Mouse (Mus musculus) 3T3-L1 (cell line): ENCODE measurements around the gene Zfp292.

Experiments
- DNase-seq: peaks from one replicate; pipeline ENCODE4 v3.0.0-alpha.2; 2015; ENCODE audit warnings: low read depth, low spot score

The Zfp292 gene

DNA sequence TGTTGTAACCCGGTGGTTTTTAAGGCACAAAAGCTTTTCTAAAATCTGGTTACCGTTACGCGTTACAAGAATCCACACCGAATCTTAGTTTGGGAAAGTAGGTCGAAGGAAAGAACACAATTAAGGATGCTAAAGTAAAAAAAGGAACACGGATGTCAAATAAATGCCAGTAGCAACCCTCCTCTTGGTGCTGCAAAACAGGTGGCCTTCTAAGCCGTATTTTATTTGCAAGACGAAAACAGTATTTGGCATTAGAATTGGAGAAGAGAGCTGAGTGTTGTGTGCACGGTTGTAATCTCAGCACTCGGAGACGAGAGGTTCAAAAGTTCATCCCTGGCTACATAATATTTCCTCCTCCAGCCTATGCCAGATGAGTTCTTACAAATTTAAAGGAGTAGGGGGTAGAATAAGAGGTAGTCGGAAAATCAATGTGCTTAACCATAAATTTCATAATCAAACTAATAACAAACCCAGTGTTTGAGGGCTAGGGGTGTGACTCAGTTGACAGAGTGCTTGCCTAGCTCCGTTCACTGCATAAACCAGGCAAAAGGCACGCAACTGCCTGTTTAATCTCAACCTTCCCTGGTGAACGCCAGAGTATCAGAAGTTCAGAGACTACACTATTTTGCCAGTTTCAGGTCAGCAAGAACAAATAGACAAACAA lies 738 bp upstream of the Zfp292 start:
- no peak for DNase-seq

DNA sequence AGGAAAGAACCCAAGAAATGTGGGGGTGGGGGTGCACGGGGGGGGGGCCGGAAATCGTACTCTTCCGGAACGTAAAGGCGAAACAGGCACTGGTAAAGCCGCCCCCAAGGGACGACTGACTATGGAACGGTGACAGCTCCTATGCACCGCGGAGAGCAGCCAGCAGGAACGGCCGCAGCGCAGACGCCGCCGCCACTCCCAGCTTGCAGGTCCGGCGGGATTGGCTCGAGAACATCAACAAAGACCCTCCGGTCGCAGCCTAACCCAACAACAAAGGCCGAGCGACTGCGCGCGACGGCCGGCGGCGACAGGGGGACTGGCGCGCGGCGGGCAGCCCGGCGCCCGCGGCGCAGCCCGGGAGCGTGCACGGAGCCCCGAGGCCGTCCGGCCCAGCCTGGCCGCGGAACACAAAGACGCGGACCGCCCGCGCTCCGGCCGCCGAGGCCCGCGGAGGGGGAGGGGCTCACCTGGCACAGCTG lies 430 bp downstream of the Zfp292 start:
- peak; percentile 69 for DNase-seq

DNA sequence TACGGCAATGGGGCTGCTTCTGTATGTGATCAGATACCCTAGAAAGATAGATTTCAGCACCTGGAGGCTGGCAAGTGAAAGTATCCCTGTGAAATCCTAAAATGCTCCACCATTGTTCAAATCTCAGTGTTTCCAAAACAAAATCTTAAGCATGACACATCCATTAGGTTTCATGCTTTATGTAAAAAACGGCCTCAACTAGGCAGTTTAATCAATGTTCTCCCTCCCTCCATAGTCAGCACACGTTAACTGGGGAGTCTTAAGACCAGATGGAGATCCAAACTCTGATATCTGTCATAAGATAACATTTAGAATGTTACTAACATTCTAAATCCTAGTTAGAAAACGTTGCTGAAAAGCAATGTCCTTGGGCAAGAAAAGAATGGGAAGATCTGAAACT lies 909 bp downstream of the Zfp292 start:
- DNase-seq = peak; percentile 26

DNA sequence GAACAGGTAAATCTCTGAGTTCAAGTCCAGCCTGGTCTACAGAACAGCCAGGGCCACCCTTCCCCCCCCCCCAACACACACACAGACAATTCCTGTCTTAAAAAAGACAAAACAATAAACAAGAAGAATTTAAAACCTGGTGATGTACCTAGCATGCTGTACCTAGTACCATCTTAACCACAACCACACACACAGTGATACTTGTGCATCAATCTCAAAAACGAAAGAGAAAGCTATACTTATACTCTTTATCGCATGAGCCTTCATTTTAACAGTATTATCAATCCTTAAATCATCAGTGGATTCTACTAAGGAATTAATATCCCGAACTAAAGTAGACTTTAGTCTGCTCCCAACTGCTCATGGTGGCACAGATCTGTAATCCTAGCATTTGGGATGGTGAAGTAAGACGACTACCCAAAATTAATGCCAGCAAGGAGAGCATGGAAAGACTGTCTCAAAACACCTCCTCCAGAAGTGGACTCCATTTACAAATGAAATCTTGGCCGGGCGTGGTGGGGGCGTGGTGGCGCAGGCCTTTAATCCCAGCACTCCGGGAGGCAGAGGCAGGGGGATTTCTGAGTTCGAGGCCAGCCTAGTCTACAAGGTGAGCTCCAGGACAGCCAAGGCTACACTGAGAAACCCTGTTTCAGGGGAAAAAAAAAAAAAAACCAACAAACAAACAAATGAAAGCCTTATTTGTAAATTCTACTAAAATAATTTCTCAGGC lies 1.7 kb downstream of the Zfp292 start:
- no peak for DNase-seq

GRCm38 (mm10) chr4:34874234-34874633 lies 8.5 kb downstream of the Zfp292 start:
- no peak for DNase-seq

DNA sequence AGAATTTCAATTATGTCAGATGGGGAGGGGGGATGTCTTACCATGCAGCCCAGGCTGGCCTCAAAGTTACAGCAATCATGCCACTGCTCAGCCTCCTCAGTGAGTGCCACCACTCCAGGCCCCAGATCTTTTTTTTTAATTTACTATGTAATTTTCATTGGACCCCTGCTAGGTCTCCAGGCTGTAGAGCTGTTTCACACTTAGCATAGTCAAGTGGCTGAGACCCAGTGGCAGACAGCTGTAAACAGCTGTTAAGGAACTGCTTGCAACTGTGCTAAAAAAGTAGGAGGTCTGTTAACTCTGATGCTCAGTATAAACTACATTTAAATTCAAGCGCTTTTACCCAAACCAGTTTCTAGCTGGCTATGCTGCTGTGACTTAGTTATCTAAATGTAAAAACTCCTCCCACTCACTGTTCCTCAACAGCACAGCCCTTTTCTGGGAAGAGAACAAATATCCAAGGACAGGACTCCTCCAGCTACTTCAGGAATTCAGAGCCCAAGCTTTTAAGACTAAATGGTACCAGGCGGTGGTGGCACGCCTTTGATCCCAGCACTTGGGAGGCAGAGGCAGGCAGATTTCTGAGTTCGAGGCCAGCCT lies 9.8 kb downstream of the Zfp292 start:
- DNase-seq = no peak

DNA sequence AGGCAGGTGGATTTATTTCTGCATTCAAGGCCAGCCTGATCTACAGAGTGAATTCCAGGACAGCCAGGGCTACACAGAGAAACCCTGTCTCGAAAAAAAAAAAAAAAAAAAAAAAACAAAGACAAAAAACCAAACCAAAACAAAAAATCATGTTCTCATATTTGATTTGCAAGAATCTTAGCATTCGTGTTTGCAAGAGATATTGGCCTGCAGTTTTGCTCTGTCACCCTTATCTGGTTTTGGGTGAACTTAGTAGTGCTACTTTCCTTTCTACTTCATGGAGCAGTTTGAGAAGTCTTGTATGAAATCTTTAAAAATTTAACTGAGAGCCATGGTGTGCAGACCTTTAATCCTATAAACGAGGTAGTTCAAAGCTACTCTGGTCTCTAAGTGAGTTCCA lies 12.9 kb downstream of the Zfp292 start:
- DNase-seq = no peak

DNA sequence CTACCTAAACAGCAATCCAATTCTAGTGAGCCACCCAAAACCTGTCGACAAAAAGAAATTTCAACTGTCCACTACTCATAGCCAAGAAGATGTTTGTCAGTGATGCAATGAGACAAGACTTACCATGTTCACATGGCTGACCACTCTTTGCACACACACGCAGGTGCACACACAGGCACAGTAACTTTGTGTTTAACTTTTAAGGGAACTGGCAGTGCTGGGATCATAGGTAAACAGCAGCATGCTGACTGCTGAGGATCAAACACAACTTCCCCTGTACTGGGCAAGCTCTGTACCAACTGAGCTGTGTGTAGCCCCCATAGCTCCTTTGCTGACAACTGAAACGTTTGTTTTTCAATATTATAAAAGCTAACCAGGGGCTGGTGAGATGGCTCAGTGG lies 21.3 kb downstream of the Zfp292 start:
- no peak for DNase-seq

DNA sequence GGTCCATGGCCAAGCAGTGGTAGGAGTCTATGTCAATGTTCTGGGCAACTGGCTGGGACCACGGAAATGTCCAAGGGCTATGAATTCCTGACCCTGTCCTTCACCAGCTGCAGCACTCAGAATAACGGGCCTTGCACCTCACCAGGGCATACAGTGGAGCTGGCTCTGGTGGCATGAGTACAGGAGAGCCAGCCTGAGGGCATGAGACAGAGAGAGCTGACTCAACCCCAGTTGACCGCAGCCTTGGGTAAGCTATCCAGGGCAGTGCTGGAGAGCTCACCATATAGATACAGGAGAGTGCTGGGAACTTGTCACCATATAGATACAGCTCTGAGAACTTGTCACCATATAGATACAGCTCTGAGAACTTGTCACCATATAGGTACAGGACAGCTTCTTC lies 23.3 kb downstream of the Zfp292 start:
- DNase-seq = peak; percentile 47

- no peak for DNase-seq
Measured at GRCm38 (mm10) chr4:34858903-34859302, 23.9 kb downstream of the Zfp292 start.

GRCm38 (mm10) chr4:34855966-34856365 lies 26.8 kb downstream of the Zfp292 start:
- no peak for DNase-seq

- DNase-seq = no peak
Measured at GRCm38 (mm10) chr4:34852051-34852450, 30.7 kb downstream of the Zfp292 start.

DNA sequence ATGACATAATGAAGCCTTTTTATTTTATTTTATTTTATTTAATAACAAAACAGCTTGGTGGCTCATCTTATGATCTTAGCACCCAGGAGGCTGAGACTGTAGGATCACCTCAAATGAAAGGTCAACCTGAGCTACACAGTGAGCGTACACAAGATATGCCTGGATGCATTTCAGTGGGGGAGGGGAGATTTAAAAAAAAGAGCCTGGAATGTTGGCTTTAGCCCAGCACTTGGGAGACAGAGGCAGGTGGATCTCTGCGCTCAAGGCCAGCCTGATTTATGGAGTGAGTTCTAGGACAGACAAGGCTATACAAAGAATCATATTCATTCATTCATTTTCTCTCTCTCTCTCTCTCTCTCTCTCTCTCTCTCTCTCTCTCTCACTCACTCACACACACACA lies 32.6 kb downstream of the Zfp292 start:
- no peak for DNase-seq

- no peak for DNase-seq
Measured at GRCm38 (mm10) chr4:34847679-34848309, 35.0 kb downstream of the Zfp292 start.

GRCm38 (mm10) chr4:34843839-34844238 lies 38.9 kb downstream of the Zfp292 start:
- no peak for DNase-seq

DNA sequence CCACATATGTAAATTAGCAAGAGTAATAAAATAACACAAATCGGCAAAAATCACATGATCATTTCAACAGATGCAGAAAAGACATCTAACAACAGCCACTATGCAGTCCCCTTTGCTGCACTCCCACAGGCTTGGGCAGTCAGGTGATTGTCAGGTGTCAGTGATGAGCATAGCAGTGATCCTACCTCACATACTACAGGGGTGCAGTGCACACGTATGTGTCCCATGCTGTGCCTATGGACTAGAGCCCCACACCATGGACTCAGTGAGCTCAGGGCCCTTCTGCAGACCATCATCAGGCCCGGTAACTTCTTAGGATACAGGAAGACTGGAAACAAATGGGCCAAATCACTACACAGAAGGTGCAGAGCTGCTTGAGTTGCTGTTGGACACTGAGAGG lies 39.9 kb downstream of the Zfp292 start:
- no peak for DNase-seq

DNA sequence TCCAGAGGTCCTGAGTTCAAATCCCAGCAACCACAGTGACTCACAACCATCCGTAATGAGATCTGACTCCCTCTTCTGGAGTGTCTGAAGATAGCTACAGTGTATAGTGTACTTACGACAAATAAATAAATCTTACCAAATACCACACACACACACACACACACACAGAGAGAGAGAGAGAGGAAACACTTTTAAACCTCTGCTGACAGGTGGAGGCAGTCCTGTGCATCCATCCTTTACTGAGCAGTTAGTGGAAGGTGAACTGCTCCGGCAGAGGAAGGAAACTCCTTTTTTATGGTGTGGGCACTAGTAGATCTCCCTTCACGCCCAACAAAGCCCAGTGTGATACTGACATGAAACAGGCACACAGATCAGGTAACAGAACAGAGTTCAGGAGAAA lies 51.3 kb downstream of the Zfp292 start:
- DNase-seq = no peak

- DNase-seq = no peak
Measured at GRCm38 (mm10) chr4:34829456-34829855, 53.3 kb downstream of the Zfp292 start.

- no peak for DNase-seq
Measured at GRCm38 (mm10) chr4:34823901-34824300, 58.9 kb downstream of the Zfp292 start.

GRCm38 (mm10) chr4:34819904-34820303 lies 62.9 kb downstream of the Zfp292 start:
- no peak for DNase-seq

DNA sequence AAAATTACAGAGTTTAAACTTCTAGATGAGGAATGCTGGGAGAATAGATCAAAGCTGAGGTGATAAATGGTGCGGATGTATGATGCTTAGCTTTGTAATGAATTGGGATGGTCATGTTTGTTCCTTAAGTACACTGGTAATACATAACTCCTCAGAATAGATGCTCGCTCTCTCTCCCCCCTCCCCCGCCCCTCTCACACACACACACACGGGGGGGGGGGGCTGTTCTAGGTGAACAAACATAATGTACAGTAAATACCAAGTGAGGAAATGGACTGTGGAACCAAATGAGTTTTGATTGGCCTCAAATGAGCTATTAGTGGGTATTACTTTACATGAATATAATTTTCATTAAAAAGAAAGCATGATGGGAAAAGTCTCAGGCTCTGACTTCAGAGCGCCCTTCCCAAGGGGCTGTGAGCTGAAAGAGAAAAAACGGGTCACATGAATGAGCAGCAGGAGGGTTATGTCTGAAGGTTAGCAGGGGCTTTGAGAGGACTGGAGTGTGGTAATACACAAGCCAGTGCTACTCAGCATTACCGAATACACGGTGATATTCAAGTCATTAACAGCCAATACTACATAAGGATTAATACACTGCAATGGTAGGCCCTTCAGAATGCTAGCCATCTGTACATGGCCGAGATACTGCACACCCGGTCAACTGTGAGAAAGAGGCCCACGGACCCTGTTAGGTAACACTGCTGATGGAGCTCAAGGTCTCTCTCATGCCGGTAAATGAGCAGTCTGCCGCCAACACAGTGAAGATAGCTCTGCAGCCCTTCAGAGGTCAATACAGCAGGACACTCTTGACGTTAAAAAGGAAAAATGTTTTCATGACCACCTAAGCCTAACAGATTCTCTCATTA lies 81.4 kb downstream of the Zfp292 start:
- no peak for DNase-seq
